Mouse (Mus musculus) hindbrain, embryonic 14.5 days (tissue): ENCODE data around the gene Tmem47. TPM values are rescaled to one million over a fixed set of nuclear protein-coding genes. Genes with fewer than 3 reads are reported as not detected.

Source experiments
- ATAC-seq: fragments of 200-750 bp; cut with Nextera tagmentation; 2 replicates; pipeline ENCODE4 v1.8.0; 2017; ENCODE audit warnings: moderate number of reproducible peaks, mild to moderate bottlenecking, moderate TSS enrichment, moderate library complexity; ENCODE audit not compliant: low FRiP score
- DNase-seq: peaks from one replicate; pipeline ENCODE4 v3.0.0-alpha.2; 2015; ENCODE audit warnings: low spot score
- H3K27ac ChIP-seq: fragments of 300-500 bp; sonication (generic); 2 replicates; pipeline ENCODE4 v1.5.1; 2014; ENCODE audit warnings: mild to moderate bottlenecking, moderate library complexity
- H3K27me3 ChIP-seq: fragments of 300-500 bp; sonication (generic); 2 replicates; pipeline ENCODE4 v1.6.1; 2014; ENCODE audit warnings: mild to moderate bottlenecking, low read length, mixed read lengths; ENCODE audit not compliant: control insufficient read depth, insufficient read depth
- H3K36me3 ChIP-seq: fragments of 300-500 bp; sonication (generic); replicated peaks from 2 replicates; pipeline ENCODE4 v1.6.1; 2014; ENCODE audit not compliant: control insufficient read depth, insufficient read depth
- H3K4me1 ChIP-seq: fragments of 300-500 bp; sonication (generic); replicated peaks from 2 replicates; pipeline ENCODE4 v1.6.1; 2014; ENCODE audit warnings: antibody characterized with exemption, low read length, mixed read lengths; ENCODE audit not compliant: control insufficient read depth, insufficient read depth
- H3K4me2 ChIP-seq: fragments of 300-500 bp; sonication (generic); replicated peaks from 2 replicates; pipeline ENCODE4 v1.6.1; 2014; ENCODE audit warnings: mild to moderate bottlenecking, moderate library complexity
- H3K4me3 ChIP-seq: fragments of 300-500 bp; sonication (generic); replicated peaks from 2 replicates; pipeline ENCODE4 v1.5.1; 2014; ENCODE audit warnings: mild to moderate bottlenecking, low read length
- H3K9ac ChIP-seq: fragments of 300-500 bp; sonication (generic); 2 replicates; pipeline ENCODE4 v1.6.1; 2014
- H3K9me3 ChIP-seq: fragments of 300-500 bp; sonication (generic); 2 replicates; pipeline ENCODE4 v1.6.1; 2016; ENCODE audit warnings: low read length; ENCODE audit not compliant: control insufficient read depth
- WGBS: fragments of 180-500 bp; shearing (Covaris S2); extraction: QIAGEN DNeasy Blood & Tissue Kit; methylation state at CpG from one replicate; pipeline ENCODE4 v1.1.7; 2014; 5-methylcytosine and 5-hydroxymethylcytosine counted together
- polyA plus RNA-seq: library from polyadenylated mRNA; unstranded; fragments of >200 nt; fragmentation: Nextera tagmentation; extraction: Ambion mirVana; gene quantifications from 2 replicates; pipeline ENCODE4 v1.2.1, GENCODE M21; 2014

Gene Tmem47
- polyA plus RNA-seq, result 28.7 and 30.2 TPM in 2 replicates

GRCm38 (mm10) chrX:81070210-81070803, at the start of gene Tmem47:
Gene Tmem47, plus strand, starts transcription at chrX:81070698.
- H3K27ac ChIP-seq, result peak within 1 kb of the TSS; percentile 81
- peak within 1 kb of the TSS; percentile 77 for H3K9ac ChIP-seq
- no peaks in the 10 kb centered on the region for H3K36me3 ChIP-seq
- peak within 1 kb of the TSS; percentile 68 for H3K4me3 ChIP-seq
- H3K4me2 ChIP-seq, result peak within 1 kb of the TSS; percentile 59
- H3K4me1 ChIP-seq, result no peaks in the 10 kb centered on the region
- no peaks in the 10 kb centered on the region for H3K9me3 ChIP-seq
- peak; percentile 78 for DNase-seq
- peak; percentile 96 for ATAC-seq
- 11% methylated on average over 37 of the region's 39 CpGs for WGBS
- no peaks in the 10 kb centered on the region for H3K27me3 ChIP-seq

GRCm38 (mm10) chrX:81070804-81071461, 435 bp downstream of the Tmem47 start:
- peak overlapping the region; percentile 59 for H3K4me2 ChIP-seq
- WGBS, result 9% methylated on average over 41 of the region's 45 CpGs
- H3K27ac ChIP-seq, result peak overlapping the region; percentile 81
- no peaks in the 10 kb centered on the region for H3K27me3 ChIP-seq
- H3K36me3 ChIP-seq, result no peaks in the 10 kb centered on the region
- ATAC-seq (no peak; the same call in none of the 2 replicates), DNase-seq (no peak)
- H3K4me3 ChIP-seq, result peak overlapping the region; percentile 68
- peak overlapping the region; percentile 77 for H3K9ac ChIP-seq
- H3K4me1 ChIP-seq, result no peaks in the 10 kb centered on the region
- H3K9me3 ChIP-seq, result no peaks in the 10 kb centered on the region

- Histone ChIP-seq H3K27ac (peak overlapping the region; percentile 81), H3K4me1 (no peaks in the 10 kb centered on the region), H3K9me3 (no peaks in the 10 kb centered on the region), H3K4me3 (peak overlapping the region; percentile 68), H3K36me3 (no peaks in the 10 kb centered on the region), H3K4me2 (peak overlapping the region; percentile 59), H3K9ac (peak overlapping the region; percentile 77), H3K27me3 (no peaks in the 10 kb centered on the region)
- DNase-seq (peak; percentile 27), ATAC-seq (no peak)
- 11% methylated on average over 11 of the region's 14 CpGs for WGBS
Measured at GRCm38 (mm10) chrX:81071746-81072640, 1.5 kb downstream of the Tmem47 start.

- peak overlapping the region; percentile 68 for H3K4me3 ChIP-seq
- no peak; the same call in 1 of the 2 replicates for ATAC-seq
- no peaks in the 10 kb centered on the region for H3K36me3 ChIP-seq
- H3K9ac ChIP-seq, result peak overlapping the region; percentile 77
- no peaks in the 10 kb centered on the region for H3K4me1 ChIP-seq
- H3K4me2 ChIP-seq, result peak overlapping the region; percentile 59
- peak overlapping the region; percentile 32; the same call in 1 of the 2 replicates for H3K27ac ChIP-seq
- no peaks in the 10 kb centered on the region for H3K9me3 ChIP-seq
- 2% methylated on average over 2 of the region's 2 CpGs for WGBS
- no peaks in the 10 kb centered on the region for H3K27me3 ChIP-seq
- no peak for DNase-seq
Measured at GRCm38 (mm10) chrX:81072651-81073050, 2.2 kb downstream of the Tmem47 start.

GRCm38 (mm10) chrX:81073834-81074233, 3.3 kb downstream of the Tmem47 start:
- 31% methylated on average over 4 of the region's 4 CpGs for WGBS
- Histone ChIP-seq H3K4me2 (peak overlapping the region; percentile 59), H3K4me1 (no peaks in the 10 kb centered on the region), H3K4me3 (peak overlapping the region; percentile 68), H3K9ac (no peak overlapping the region), H3K27ac (no peak overlapping the region), H3K36me3 (no peaks in the 10 kb centered on the region), H3K27me3 (no peaks in the 10 kb centered on the region), H3K9me3 (no peaks in the 10 kb centered on the region)
- DNase-seq (no peak), ATAC-seq (no peak)

GRCm38 (mm10) chrX:81078522-81078921, 8.0 kb downstream of the Tmem47 start:
- Histone ChIP-seq H3K27ac (no peak overlapping the region), H3K4me2 (no peak overlapping the region), H3K9me3 (no peaks in the 10 kb centered on the region), H3K4me1 (no peaks in the 10 kb centered on the region), H3K36me3 (no peaks in the 10 kb centered on the region), H3K9ac (no peak overlapping the region), H3K27me3 (no peaks in the 10 kb centered on the region), H3K4me3 (no peak overlapping the region)
- DNase-seq, result no peak
- ATAC-seq, result no peak

- no peak overlapping the region for H3K27ac ChIP-seq
- H3K4me2 ChIP-seq, result no peak overlapping the region
- no peak overlapping the region for H3K4me3 ChIP-seq
- no peak for DNase-seq
- no peaks in the 10 kb centered on the region for H3K9me3 ChIP-seq
- H3K9ac ChIP-seq, result no peak overlapping the region
- WGBS, result 59% methylated on average over 2 of the region's 2 CpGs
- no peak for ATAC-seq
- no peaks in the 10 kb centered on the region for H3K27me3 ChIP-seq
- H3K36me3 ChIP-seq, result no peaks in the 10 kb centered on the region
- no peaks in the 10 kb centered on the region for H3K4me1 ChIP-seq
Measured at GRCm38 (mm10) chrX:81080996-81081395, 10.5 kb downstream of the Tmem47 start.

GRCm38 (mm10) chrX:81085025-81085752, 14.7 kb downstream of the Tmem47 start:
- WGBS, result 26% methylated on average over 2 of the region's 2 CpGs
- no peaks in the 10 kb centered on the region for H3K4me1 ChIP-seq
- H3K27ac ChIP-seq, result no peak overlapping the region
- no peaks in the 10 kb centered on the region for H3K27me3 ChIP-seq
- no peak overlapping the region for H3K4me3 ChIP-seq
- H3K9ac ChIP-seq, result no peak overlapping the region
- no peak for ATAC-seq
- no peak overlapping the region for H3K4me2 ChIP-seq
- peak; percentile 78 for DNase-seq
- H3K36me3 ChIP-seq, result no peaks in the 10 kb centered on the region
- no peaks in the 10 kb centered on the region for H3K9me3 ChIP-seq
